Mouse (Mus musculus): ENCODE measurements around the gene Osgepl1.
A peak's percentile ranks its signal among the peaks of the same experiment; 100 is the strongest.
"Not testable (repeated sequence)": the region's sequence is repeated elsewhere in the genome, so short reads cannot be mapped to it uniquely, and the experiment has no call there.

Osgepl1 gene

GRCm38 (mm10) chr1:53312989-53313967 lies at the start of gene Osgepl1:
Gene Osgepl1 (plus strand): TSS chr1:53313624.
- DNase-seq (ENCODE audit: low spot score in 2 of 2), result peak; percentile 78 to 87

- not testable (repeated sequence) for DNase-seq (ENCODE audit: low spot score in 2 of 2)
These were observed 48.3 kb upstream of the Osgepl1 start for GRCm38 (mm10) chr1:53264958-53265612.

- DNase-seq (ENCODE audit: low spot score in 2 of 2), result peak; percentile 13 to 32
These were observed 43.5 kb upstream of the Osgepl1 start for GRCm38 (mm10) chr1:53269901-53270300.

- peak in 1 of 2 experiments; percentile 3 for DNase-seq (ENCODE audit: low spot score in 2 of 2)
These were observed 40.8 kb upstream of the Osgepl1 start for GRCm38 (mm10) chr1:53272646-53273045.

DNA sequence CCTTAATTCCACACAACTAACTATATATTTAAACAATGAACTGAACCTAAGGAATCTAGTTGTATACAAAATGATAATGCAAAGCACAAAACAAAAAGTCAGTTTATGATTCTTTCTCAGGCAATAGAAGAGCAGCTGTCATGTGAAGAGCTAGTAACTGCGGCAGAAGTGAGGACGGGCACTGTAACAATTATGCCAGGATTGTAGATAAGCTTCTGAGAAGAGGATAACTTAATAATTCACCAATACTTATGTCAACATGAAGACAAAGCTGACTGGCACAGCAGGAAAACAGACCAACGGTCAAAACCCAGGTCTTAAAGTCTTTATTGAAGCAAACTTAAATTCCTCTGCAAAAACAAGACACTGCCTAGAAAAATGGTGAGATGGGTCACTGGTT lies 22.2 kb upstream of the Osgepl1 start:
- no peak for DNase-seq (ENCODE audit: low spot score in 2 of 2)

DNA sequence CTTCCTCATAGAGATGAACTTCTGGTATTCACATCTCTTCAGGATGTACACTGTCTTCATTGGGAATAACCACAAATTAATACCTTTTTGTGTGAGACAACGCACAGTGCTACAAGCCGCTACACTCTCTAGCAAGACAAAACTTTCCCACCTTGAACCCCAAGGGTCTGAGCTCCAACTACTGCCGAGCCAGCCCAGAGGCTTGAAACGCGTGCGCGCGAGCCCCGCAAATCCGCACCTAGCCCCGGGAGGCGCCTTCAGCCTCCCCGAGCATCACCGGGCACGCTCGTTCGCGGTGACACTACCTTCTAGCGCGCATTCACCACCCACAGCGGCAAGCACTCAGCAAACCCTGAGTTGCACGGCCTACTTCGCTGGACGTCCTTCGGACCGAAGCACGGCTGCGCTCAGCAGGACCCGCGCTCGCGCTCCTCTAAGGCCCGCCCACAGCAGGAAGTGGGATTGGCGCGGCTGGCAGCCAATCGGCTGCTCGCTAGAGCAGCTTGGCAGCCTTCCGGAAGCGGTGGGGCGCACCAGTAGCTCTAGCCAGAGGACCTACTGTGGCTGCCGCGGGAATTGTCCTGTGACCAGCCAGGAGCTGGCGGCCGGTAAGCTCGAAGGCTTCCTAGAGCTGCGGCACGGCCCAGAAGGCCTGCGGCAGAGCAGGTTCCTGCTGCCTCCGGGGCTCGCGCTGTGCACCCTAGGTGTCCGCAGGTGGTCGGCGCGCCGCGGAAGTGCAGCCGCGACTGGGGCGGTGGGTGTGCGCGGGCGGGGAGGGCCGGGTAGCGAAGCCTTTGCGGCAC lies 16.6 kb upstream of the Osgepl1 start, which contains the start of the genes Pms1, Ormdl1 and Gm28778:
Pms1 (minus strand) TSS at position 438 of the 803 bp plus-strand sequence.
Ormdl1 (plus strand) TSS at position 515 of the 803 bp plus-strand sequence.
Gm28778 (plus strand) TSS at position 531 of the 803 bp plus-strand sequence.
- DNase-seq (ENCODE audit: low spot score in 2 of 2), result peak; percentile 94 to 96

DNA sequence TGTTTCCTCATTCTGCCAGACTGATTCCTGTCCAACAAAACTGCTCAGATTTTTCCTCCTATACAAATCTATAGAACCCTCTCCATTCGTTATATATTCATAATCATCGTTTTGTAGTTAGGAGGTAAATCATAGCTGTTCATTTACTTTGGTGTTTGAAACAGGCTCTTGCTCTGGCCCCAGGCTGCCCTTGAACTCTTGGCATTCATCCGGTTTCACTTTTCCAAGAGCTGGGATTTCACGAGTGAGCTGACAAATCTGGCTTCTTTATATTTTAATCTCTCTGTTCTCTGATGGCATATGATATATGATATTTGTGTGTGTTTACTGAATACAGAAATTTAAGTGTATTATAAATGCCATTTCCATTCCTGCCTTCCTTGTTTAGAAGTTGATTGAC lies 12.9 kb upstream of the Osgepl1 start:
- DNase-seq (ENCODE audit: low spot score in 2 of 2), result no peak

DNA sequence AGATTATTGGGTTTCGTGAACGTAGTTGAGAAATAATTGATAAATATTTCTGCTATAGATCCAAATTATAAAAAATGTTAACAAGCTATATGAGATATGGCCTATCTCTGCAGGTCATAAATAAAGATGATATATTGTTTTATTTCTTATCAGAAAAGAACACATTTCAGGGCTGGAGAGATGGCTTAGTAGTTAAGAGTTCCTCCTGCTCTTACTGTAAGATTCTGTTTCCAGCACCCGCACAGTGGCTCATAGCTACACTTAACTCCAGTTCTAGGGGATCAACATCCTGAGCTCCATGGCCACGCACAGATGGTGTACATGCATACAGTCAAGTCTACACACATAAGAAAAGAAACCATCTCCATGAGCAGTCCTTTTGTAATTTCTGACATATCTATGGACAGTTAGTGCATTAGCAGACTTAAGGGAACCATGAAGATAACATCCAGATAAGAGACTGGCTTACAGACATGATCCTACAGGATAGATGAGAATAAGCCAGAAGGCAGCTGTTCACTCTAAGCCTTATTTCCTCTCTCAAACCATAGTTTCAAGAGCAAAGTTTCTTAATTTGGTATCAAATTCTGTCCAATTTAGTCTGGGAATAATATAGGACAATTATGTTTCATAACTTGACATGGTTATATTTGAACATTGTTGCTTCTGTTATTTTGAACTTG lies 8.4 kb downstream of the Osgepl1 start:
- DNase-seq (ENCODE audit: low spot score in 2 of 2), result no peak

DNA sequence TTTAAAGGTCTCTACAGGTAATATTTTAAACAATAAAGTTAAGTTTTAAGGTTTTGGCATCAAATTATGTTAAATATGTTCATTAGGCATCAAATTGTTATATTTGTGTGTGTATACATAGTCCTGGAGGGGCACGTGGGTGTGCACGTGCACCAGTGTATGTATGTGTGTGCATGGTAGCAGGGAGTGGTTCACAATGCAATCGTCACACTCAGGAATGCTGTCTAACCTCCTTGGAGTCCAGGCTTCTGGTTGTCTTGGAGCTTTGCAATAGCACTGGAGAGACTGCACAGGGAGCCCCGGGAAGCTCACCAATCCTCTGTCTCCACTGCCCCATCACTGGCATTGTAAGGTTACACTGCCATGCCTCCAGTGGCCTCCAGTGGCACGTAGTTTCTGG lies 9.8 kb downstream of the Osgepl1 start:
- no peak for DNase-seq (ENCODE audit: low spot score in 2 of 2)

DNA sequence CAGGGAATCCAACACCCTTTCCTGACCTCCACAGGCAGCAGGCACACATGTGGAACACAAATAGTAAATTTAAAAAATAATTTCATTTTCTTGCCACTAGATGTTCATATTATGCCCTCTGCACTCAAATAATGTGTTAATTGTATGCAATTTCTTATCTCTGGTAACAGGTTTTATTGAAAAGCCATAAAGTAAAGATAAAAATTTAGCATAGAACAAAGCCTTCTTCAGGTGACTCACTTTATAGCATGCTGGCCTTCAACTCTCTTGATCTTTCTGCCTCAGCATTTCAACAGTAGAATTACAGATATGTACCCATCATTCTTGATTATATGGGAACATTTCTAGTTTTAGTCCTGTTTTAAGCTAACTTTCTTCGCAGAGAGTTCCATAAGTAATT lies 10.9 kb downstream of the Osgepl1 start:
- no peak for DNase-seq (ENCODE audit: low spot score in 2 of 2)

- DNase-seq (ENCODE audit: low spot score in 2 of 2), result no peak
These were observed 11.5 kb downstream of the Osgepl1 start for GRCm38 (mm10) chr1:53324827-53325494.

GRCm38 (mm10) chr1:53333527-53333926 lies 20.1 kb downstream of the Osgepl1 start:
- DNase-seq (ENCODE audit: low spot score in 2 of 2), result not testable (repeated sequence)

GRCm38 (mm10) chr1:53335465-53335864 lies 22.0 kb downstream of the Osgepl1 start:
- DNase-seq (ENCODE audit: low spot score in 2 of 2), result no peak

DNA sequence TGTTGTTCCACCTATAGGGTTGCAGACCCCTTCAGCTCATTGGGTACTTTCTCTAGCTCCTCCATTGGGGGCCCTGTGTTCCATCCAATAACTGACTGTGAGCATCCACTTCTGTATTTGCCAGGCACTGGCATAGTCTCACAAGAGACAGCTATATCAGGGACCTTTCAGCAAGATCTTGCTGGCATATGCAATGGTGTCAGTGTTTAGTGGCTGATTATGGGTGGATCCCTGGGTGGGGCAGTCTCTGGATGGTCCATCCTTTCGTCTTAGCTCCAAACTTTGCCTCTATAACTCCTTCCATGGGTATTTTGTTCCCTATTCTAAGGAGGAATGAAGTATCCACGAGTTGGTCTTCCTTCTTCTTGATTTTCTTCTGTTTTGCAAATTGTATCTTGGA lies 24.0 kb downstream of the Osgepl1 start:
- not testable (repeated sequence) for DNase-seq (ENCODE audit: low spot score in 2 of 2)

- DNase-seq (ENCODE audit: low spot score in 2 of 2), result no peak
These were observed 27.6 kb downstream of the Osgepl1 start for GRCm38 (mm10) chr1:53341071-53341470.

DNA sequence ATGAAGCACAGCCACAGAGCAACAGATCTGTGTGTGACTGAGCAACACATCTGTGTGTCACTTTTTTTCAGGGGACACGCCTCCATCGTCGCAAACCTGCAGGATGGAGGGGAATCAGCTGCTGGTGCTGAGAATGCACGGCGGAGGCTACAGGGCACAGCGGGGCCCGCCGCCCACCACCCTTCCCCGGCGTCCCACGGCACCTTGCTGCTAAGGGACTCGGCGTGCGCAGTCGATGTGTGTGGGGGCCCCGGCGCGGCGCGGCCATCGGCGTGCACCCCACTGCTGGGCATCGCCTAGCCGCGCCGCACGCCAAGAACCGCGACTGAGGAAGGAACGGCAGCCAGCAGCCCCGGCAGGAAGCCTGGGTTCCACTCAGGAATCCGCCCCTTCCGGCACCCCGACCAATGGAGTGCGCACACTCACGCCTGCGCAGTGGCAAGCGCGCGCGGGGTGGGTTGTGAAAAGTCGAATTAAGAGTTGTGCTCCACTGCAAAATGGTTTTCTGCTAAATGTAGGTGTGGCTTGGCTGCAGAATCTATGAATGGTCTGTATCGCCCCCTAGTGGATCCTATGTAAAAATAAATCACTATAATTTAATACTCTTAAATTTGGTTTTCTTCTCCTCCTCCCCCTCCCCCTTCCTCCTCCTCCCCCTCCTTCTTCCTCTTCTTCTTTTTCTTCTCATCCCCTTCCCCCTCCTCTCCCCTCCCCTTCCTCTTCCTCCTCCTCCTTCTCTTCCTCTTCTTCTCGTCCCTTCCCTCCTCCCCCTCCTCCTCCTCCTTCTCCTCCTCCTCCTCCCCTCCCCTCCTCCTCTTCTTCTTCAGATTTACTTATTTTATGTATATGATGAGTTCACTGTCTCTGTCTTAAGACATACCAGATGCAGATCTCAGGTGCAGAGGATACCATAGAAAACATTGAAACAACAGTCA lies 39.2 kb downstream of the Osgepl1 start, which contains the start of the genes Asdurf, Gm28551 and Asnsd1:
Asdurf (minus strand) TSS at position 293 of the 935 bp plus-strand sequence.
Gm28551 (minus strand) TSS at position 341 of the 935 bp plus-strand sequence.
Asnsd1 (minus strand) TSS at position 426 of the 935 bp plus-strand sequence.
- peak; percentile 98 for DNase-seq (ENCODE audit: low spot score in 2 of 2)

- no peak for DNase-seq (ENCODE audit: low spot score in 2 of 2)
These were observed 45.6 kb downstream of the Osgepl1 start for GRCm38 (mm10) chr1:53358988-53359387.
